Mouse (Mus musculus): Measurements from ENCODE around the gene Tph2.

- TF ChIP-seq CTCF (IDR thresholded peaks at IDR 0.05; ENCODE audit: borderline replicate concordance, insufficient read depth, low read depth, low read length) = no peak
- no peak for TF ChIP-seq POLR2A (IDR thresholded peaks at IDR 0.05; ENCODE audit: borderline replicate concordance, insufficient read depth, low read length)
Observed at GRCm38 (mm10) chr10:115107666-115108540, 76.9 kb downstream of the Tph2 start.
